Mouse (Mus musculus) liver, embryonic 11.5 days (tissue): Measurements from ENCODE around the gene Btbd9. TPM values are rescaled to one million over a fixed set of nuclear protein-coding genes. Genes with fewer than 3 reads are reported as not detected.

ENCODE experiments used
- ATAC-seq: fragments of 200-750 bp; cut with Nextera tagmentation; replicated peaks from 2 replicates; pipeline ENCODE4 v1.8.0; 2017; ENCODE audit warnings: moderate number of reproducible peaks, mild to moderate bottlenecking, moderate TSS enrichment, moderate library complexity; ENCODE audit not compliant: low FRiP score
- DNase-seq: peaks from one replicate; pipeline ENCODE4 v3.0.0-alpha.2; 2017; ENCODE audit warnings: low spot score
- H3K27ac ChIP-seq: fragments of 300-500 bp; sonication (generic); 2 replicates; pipeline ENCODE4 v1.5.1; 2014; ENCODE audit warnings: mild to moderate bottlenecking, low read depth, low read length, control low read depth
- H3K27me3 ChIP-seq: fragments of 300-500 bp; sonication (generic); replicated peaks from 2 replicates; pipeline ENCODE4 v1.6.1; 2014; ENCODE audit warnings: low read length, mixed read lengths; ENCODE audit not compliant: control insufficient read depth, insufficient read depth
- H3K36me3 ChIP-seq: fragments of 300-500 bp; sonication (generic); 2 replicates; pipeline ENCODE4 v1.6.1; 2014; ENCODE audit warnings: mild to moderate bottlenecking, low read length, moderate library complexity, mixed read lengths; ENCODE audit not compliant: control insufficient read depth, insufficient read depth
- H3K4me1 ChIP-seq: fragments of 300-500 bp; sonication (generic); replicated peaks from 2 replicates; pipeline ENCODE4 v1.6.1; 2014; ENCODE audit warnings: low read length, mixed read lengths; ENCODE audit not compliant: control insufficient read depth, insufficient read depth
- H3K4me2 ChIP-seq: fragments of 300-500 bp; sonication (generic); 2 replicates; pipeline ENCODE4 v1.6.1; 2014; ENCODE audit warnings: mild to moderate bottlenecking, control low read depth, moderate library complexity
- H3K4me3 ChIP-seq: fragments of 300-500 bp; sonication (generic); 2 replicates; pipeline ENCODE4 v1.5.1; 2014; ENCODE audit warnings: low read depth, low read length, control low read depth
- H3K9ac ChIP-seq: fragments of 300-500 bp; sonication (generic); 2 replicates; pipeline ENCODE4 v1.6.1; 2014; ENCODE audit warnings: low read depth, low read length, control low read depth
- H3K9me3 ChIP-seq: fragments of 300-500 bp; sonication (generic); 2 replicates; pipeline ENCODE4 v1.6.1; 2016; ENCODE audit warnings: low read length, inconsistent platforms, mixed read lengths; ENCODE audit not compliant: control insufficient read depth
- WGBS: fragments of 180-500 bp; shearing (Covaris S2); extraction: QIAGEN DNeasy Blood & Tissue Kit; methylation state at CpG from one replicate; pipeline ENCODE4 v1.1.7; 2014; 5-methylcytosine and 5-hydroxymethylcytosine counted together
- polyA plus RNA-seq: library from polyadenylated mRNA; unstranded; fragments of >200 nt; fragmentation: Nextera tagmentation; extraction: Ambion mirVana; gene quantifications from 2 replicates; pipeline ENCODE4 v1.2.1, GENCODE M21; 2014

The Btbd9 gene
- polyA plus RNA-seq, 1 experiment from 2014 or later: 33.4 TPM

DNA sequence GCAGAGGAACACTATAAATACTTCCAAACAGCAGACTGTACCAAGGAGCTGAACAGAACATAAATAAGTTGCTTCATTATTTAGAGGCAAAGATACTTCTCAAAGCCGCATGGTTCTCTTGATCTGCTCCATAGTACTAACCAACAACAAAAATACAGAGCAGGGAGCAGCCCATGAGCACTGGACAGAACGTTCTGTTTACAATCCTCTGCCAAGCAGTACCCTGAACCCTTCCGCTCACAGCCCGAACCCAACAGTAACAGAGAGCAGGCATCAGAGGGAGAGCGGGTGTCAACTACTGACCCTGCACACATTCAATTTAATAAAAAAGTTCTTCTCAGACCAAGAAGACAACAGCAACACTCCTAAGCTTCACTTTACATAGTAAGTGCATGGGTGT is 117.4 kb downstream of the Btbd9 start:
- no peak overlapping the region for H3K9ac ChIP-seq
- ATAC-seq: no peak
- no peak overlapping the region for H3K27ac ChIP-seq
- WGBS: 87% methylated on average over 5 of the region's 5 CpGs
- no peaks in the 10 kb centered on the region for H3K36me3 ChIP-seq
- no peaks in the 10 kb centered on the region for H3K9me3 ChIP-seq
- H3K4me2 ChIP-seq: no peak overlapping the region
- H3K27me3 ChIP-seq: no peaks in the 10 kb centered on the region
- DNase-seq: no peak
- H3K4me3 ChIP-seq: no peak overlapping the region
- H3K4me1 ChIP-seq: no peaks in the 10 kb centered on the region

- Histone ChIP-seq H3K27ac (no peak overlapping the region), H3K9me3 (no peaks in the 10 kb centered on the region), H3K36me3 (no peaks in the 10 kb centered on the region), H3K27me3 (no peaks in the 10 kb centered on the region), H3K4me3 (no peak overlapping the region), H3K4me2 (no peak overlapping the region), H3K4me1 (no peaks in the 10 kb centered on the region), H3K9ac (no peak overlapping the region)
- no peak for DNase-seq
- WGBS: 75% methylated on average over 3 of the region's 3 CpGs
- ATAC-seq: no peak
Measured at GRCm38 (mm10) chr17:30458301-30458700, 118.0 kb downstream of the Btbd9 start.

DNA sequence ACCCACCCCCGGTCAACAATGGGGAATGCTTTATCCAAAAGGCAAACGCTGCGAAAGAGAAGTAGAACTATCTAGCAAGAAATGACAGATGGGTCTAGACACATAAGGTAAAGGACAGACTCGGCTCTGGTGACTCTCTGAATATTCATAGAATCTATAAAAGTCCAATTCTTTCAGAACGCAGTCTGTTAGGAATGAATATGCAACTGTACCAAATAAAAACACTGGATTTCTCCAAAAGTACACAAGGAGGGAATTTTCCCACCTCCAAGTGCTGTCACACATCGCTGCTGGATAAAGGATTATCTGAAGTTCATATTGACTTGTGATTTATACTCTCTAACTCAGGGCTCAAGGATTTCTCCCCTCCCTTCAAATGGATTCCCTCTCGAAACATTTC is 118.8 kb downstream of the Btbd9 start:
- Histone ChIP-seq H3K9me3 (no peaks in the 10 kb centered on the region), H3K9ac (no peak overlapping the region), H3K4me3 (no peak overlapping the region), H3K27me3 (no peaks in the 10 kb centered on the region), H3K4me2 (no peak overlapping the region), H3K4me1 (no peaks in the 10 kb centered on the region), H3K36me3 (no peaks in the 10 kb centered on the region), H3K27ac (no peak overlapping the region)
- 77% methylated on average over 7 of the region's 7 CpGs for WGBS
- no peak for ATAC-seq
- no peak for DNase-seq

DNA sequence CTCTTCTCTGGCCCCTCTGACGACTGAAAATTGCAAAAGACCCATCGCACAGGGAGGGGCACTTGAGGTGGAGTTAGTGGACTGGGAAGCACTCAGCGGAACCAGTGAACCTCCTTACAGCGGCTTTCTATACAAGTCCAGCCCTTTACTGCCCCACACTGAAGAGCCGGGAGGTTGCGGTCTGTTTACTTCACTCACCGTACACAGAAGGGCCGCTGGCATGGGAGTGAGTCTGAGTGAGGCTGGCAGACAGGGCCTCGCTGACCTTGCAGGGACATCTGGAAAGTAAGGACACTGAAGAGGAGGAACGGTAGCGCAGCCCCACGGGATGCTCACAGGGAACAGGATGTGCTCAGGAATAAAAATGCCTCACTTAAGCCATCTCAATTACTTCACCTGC is 120.0 kb downstream of the Btbd9 start:
- no peaks in the 10 kb centered on the region for H3K36me3 ChIP-seq
- H3K4me2 ChIP-seq: no peak overlapping the region
- no peak overlapping the region; the same call in 1 of the 2 replicates for H3K27ac ChIP-seq
- H3K9me3 ChIP-seq: no peaks in the 10 kb centered on the region
- DNase-seq (no peak), ATAC-seq (no peak)
- no peaks in the 10 kb centered on the region for H3K27me3 ChIP-seq
- no peak overlapping the region for H3K4me3 ChIP-seq
- H3K4me1 ChIP-seq: no peaks in the 10 kb centered on the region
- no peak overlapping the region for H3K9ac ChIP-seq
- 71% methylated on average over 12 of the region's 12 CpGs for WGBS

GRCm38 (mm10) chr17:30454862-30455243 is 121.4 kb downstream of the Btbd9 start:
- no peak overlapping the region for H3K4me2 ChIP-seq
- no peaks in the 10 kb centered on the region for H3K4me1 ChIP-seq
- H3K9me3 ChIP-seq: no peaks in the 10 kb centered on the region
- no peak overlapping the region for H3K4me3 ChIP-seq
- 20% methylated on average over 3 of the region's 3 CpGs for WGBS
- DNase-seq (peak; percentile 49), ATAC-seq (no peak)
- no peak overlapping the region for H3K27ac ChIP-seq
- no peaks in the 10 kb centered on the region for H3K27me3 ChIP-seq
- no peak overlapping the region for H3K9ac ChIP-seq
- no peaks in the 10 kb centered on the region for H3K36me3 ChIP-seq

GRCm38 (mm10) chr17:30454155-30454861 is 122.0 kb downstream of the Btbd9 start:
- no peak overlapping the region for H3K27ac ChIP-seq
- no peak overlapping the region for H3K4me3 ChIP-seq
- H3K36me3 ChIP-seq: no peaks in the 10 kb centered on the region
- no peak for ATAC-seq
- H3K9me3 ChIP-seq: no peaks in the 10 kb centered on the region
- DNase-seq: no peak
- 63% methylated on average over 6 of the region's 6 CpGs for WGBS
- H3K4me2 ChIP-seq: no peak overlapping the region
- H3K4me1 ChIP-seq: no peaks in the 10 kb centered on the region
- H3K27me3 ChIP-seq: no peaks in the 10 kb centered on the region
- H3K9ac ChIP-seq: no peak overlapping the region

GRCm38 (mm10) chr17:30453272-30453671 is 123.0 kb downstream of the Btbd9 start:
- no peak overlapping the region for H3K4me2 ChIP-seq
- no peaks in the 10 kb centered on the region for H3K27me3 ChIP-seq
- H3K27ac ChIP-seq: no peak overlapping the region

DNA sequence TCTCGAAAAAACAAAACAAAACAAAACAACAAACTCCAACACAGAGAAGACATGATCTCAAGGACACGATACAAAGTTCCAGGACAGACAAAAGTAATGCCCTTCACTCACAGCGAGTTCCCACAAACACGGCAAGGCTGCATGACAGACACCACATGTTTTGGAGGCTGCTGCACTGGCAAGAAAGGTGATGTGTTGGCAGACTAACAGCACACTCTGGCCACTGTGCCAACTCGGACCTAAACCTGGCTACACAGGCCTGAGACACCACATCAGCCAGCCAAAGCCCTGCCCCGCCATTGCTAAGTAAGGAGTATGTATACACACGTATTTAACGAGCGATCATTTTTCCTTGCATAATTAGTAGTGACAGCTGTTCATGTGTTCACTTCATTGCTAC is 123.9 kb downstream of the Btbd9 start:
- no peaks in the 10 kb centered on the region for H3K4me1 ChIP-seq
- DNase-seq (no peak), ATAC-seq (no peak)
- H3K9me3 ChIP-seq: no peaks in the 10 kb centered on the region
- H3K27ac ChIP-seq: no peak overlapping the region
- H3K9ac ChIP-seq: no peak overlapping the region
- 91% methylated on average over 9 of the region's 9 CpGs for WGBS
- H3K36me3 ChIP-seq: no peaks in the 10 kb centered on the region
- no peaks in the 10 kb centered on the region for H3K27me3 ChIP-seq
- H3K4me2 ChIP-seq: no peak overlapping the region
- H3K4me3 ChIP-seq: no peak overlapping the region

More at GRCm38 (mm10) chr17:30453272-30453671, 123.0 kb downstream of the Btbd9 start:
- no peaks in the 10 kb centered on the region for H3K9me3 ChIP-seq
- 61% methylated on average over 4 of the region's 4 CpGs for WGBS
- no peaks in the 10 kb centered on the region for H3K4me1 ChIP-seq
- no peak overlapping the region for H3K4me3 ChIP-seq
- ATAC-seq (no peak), DNase-seq (no peak)
- no peaks in the 10 kb centered on the region for H3K36me3 ChIP-seq
- H3K9ac ChIP-seq: no peak overlapping the region

DNA sequence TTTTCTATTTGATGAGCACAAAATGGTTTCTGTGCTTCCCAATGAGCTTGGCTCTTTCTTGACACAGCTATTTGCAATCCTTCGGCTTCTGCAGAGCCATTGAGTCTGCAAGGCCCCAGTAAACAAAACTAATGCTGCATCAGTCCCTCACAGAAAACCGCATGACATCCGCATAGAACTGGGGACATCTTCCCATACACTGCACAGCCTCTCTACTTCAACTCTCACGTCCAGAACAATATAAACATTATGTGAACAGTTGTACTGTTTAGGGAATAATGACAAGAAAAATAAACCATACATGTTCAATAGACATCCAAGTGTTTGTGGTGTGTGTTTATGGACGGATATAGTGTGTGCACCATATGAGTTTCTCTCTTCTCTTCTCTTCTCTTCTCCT is 127.7 kb downstream of the Btbd9 start:
- 89% methylated on average over 5 of the region's 5 CpGs for WGBS
- no peak for ATAC-seq
- no peak overlapping the region for H3K4me2 ChIP-seq
- H3K4me3 ChIP-seq: no peak overlapping the region
- DNase-seq: no peak
- no peak overlapping the region for H3K27ac ChIP-seq
- no peaks in the 10 kb centered on the region for H3K27me3 ChIP-seq
- no peaks in the 10 kb centered on the region for H3K9me3 ChIP-seq
- H3K9ac ChIP-seq: no peak overlapping the region
- H3K36me3 ChIP-seq: no peaks in the 10 kb centered on the region; the same call in 1 of the 2 replicates
- no peaks in the 10 kb centered on the region for H3K4me1 ChIP-seq
